Mouse (Mus musculus): ENCODE results near the gene Ap4e1. TPM values are rescaled to one million over a fixed set of nuclear protein-coding genes. Genes with fewer than 3 reads are reported as not detected.

The Ap4e1 gene
- polyA plus RNA-seq (2017; shearing (Covaris generic)) = 10 to 100 TPM; 11.4 to 15.1 (median 13.6) TPM

DNA sequence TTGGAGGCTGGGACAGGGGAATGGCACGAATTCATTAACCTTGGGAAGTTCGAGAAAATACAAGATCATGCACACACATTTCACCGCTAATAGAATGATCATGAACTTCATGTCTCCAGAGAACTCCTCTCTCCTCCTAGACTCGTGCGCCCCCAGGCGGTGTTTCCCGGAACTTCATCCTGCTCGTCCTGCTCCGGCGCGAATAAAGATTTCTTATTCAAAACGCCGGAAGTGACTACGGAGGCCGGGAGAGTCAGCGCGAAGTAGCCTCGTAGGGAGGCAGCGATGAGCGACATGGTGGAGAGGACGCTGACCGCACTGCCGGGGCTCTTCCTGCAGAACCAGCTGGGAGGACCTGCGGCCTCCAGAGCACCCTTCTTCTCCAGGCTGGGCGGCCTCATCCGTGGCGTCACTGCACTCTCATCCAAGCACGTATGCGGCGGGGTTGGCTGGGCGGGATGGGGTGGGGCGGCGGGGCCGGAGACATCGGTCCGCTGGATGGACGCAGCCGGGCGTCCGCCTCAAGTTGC, at the start of gene Ap4e1:
Ap4e1 (plus strand) TSS at position 249 of the 530 bp plus-strand sequence.
- peak; percentile 78 for ATAC-seq

DNA sequence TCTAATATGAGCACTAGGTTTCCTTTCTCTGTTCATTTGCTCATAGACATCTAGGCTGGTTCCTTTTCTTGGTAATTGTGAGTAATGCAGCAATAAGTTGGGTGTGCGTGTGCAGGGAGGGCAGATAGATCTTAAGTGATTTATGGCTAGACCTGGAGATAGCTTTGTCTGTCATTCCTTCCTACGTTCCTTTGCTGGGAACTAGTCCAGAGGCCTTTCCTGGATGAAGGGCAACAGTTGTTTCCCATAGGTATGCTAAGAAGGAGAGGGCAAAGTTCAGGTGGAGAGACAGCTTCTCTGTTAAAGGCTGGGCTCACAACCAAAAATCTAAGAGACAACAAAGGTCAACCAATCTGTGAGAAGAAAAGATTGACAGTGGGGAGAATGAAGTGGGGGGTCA, 46.8 kb upstream of the Ap4e1 start:
- no peak for ATAC-seq

DNA sequence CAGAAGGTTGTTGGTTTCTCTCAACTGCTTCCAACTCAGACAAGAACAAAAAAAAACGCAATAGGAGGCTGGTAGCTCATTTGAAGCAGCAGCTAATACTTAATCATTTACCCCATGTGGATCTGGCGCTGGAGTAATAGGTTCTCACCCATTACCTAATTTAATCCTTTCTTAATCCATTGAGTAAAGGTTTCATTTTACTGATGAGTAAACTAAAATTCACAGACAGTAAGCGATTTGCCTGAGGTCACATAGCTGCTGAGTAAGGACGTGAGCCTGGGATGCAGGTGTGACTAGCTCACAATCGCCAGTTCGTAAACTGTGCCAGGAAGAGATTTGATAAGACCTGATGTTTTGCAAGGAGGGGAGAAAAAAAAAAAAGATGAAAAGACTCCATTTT, 31.1 kb upstream of the Ap4e1 start:
- no peak for ATAC-seq

DNA sequence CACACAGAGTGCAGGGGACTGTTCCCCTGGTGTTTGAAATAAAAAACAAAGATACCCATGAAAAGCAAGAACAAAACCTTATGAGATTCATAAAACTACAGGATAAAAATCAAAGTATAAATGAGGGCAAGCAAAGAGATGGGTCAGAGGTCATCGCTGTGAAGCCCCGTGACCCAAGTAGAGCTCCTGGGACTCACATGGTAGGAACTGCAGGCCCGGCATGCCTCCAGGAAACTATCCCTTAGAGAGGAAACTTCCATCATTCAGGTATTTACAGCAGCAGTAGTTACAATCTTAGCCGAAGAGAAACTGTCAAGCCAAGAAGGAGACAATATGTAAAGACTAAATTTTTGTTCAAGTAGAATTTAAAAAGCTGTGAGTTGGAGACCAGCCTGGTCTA, 25.3 kb upstream of the Ap4e1 start:
- ATAC-seq = no peak

DNA sequence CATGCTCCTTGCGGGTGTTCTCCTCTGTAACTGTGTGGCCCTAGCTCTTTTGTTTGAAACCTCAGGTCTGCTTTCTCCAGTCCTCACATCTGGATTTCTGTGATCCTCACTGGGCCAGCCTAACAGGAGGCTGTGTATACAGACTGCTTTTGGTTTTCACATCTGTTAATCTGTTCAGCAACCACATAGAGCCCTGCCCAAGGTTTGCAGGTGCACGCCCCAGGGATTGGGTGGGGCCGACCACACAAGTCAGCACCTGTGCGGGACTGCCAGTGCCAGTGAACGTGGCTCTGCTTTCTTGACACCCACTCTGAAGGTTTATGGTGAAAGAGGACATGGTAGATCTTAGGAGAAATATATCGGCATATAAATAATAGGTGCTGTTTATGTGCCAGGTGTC, 18.6 kb upstream of the Ap4e1 start:
- ATAC-seq = no peak

DNA sequence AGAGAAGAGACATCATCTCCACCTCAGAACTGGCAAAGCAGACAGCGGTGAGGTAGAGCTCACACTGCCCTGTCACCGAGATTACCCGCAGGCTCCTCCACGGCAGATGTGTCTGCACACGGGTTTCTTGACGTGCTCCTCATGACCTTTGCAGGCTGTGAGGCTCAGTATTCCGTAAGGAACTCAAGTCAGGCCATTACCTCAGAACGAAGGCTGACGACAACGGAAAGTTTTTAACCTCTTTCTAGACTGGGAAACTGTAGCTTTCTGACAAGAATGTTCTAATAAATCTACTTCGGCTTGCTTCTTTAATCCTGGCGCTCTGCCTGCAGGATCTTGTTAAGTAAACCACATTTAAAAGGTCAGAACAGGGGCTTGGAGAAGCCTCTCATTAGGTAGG, 15.8 kb upstream of the Ap4e1 start:
- no peak for ATAC-seq

DNA sequence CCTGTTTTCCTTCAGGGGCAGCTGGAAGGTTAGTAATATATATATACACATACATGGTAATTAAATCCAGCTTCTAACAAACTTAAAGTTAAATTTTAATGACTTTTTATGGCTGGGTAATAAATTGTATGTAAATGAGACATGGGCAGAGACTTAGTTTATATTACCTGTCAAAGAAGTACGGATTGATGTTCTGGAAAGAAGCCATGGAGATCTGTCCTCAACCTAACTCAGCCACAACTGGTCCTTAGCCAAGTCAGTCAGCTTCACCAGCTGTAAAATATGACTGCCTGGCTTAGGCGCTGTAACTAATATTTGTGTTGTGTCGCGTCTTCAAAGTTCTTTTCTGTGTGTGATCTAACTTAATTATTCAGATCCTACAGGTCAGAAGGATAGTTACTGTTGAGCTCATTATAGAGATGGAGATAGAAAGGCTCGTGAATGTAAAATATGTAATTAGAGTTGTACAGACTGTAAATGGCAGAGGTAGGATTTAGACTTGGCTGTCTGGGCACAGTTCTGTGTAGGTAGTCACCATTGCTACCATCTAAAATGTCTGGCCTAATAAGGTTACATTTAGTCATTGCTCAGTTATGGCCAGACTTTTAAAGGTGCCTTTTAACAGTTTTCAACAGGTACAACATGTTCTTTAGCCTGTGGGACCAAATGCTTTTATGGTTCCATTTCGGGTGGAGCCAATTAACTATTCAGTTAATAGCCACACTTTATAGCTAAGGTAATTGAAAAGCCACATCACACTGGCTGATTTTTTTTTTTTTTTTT, 13.9 kb upstream of the Ap4e1 start:
- no peak for ATAC-seq

DNA sequence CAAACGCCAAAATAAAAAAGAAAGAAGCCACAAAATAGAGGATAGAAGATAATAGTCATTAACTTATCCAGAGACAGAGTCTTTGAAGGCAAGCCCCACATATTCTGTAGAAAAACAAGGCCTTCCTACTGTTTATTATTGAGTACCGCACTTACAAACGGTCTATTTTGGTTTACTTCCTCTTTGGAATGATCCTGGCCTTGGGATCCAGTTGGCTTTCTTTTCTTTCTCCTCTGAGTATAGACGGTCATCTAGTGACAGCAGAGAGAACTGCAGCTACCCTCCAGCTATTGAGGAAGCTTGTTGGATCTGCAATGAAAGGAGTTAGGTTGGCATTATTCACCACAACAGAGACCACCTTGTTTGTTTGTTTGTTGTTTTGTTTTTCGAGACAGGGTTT, 11.8 kb upstream of the Ap4e1 start:
- ATAC-seq = no peak

DNA sequence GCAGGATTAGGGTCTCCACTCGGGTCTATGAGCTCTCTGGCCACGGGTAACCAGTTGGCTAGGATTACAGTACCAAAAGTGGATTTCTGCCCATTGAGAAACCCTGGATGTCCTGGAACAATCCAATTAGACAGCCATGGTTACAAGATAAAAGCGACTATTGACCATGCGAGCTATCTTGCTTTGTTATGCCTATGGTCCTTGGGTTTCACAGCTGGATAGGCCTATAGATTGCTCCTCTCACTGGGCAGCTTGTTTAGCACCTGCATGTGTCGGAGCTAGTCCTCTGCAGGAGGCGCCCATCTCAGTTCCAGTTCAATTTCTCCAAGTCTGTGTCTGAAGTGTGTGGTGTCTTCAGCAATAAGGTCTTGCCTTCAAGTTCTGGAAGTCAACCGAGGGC, 10.3 kb upstream of the Ap4e1 start:
- ATAC-seq = no peak

DNA sequence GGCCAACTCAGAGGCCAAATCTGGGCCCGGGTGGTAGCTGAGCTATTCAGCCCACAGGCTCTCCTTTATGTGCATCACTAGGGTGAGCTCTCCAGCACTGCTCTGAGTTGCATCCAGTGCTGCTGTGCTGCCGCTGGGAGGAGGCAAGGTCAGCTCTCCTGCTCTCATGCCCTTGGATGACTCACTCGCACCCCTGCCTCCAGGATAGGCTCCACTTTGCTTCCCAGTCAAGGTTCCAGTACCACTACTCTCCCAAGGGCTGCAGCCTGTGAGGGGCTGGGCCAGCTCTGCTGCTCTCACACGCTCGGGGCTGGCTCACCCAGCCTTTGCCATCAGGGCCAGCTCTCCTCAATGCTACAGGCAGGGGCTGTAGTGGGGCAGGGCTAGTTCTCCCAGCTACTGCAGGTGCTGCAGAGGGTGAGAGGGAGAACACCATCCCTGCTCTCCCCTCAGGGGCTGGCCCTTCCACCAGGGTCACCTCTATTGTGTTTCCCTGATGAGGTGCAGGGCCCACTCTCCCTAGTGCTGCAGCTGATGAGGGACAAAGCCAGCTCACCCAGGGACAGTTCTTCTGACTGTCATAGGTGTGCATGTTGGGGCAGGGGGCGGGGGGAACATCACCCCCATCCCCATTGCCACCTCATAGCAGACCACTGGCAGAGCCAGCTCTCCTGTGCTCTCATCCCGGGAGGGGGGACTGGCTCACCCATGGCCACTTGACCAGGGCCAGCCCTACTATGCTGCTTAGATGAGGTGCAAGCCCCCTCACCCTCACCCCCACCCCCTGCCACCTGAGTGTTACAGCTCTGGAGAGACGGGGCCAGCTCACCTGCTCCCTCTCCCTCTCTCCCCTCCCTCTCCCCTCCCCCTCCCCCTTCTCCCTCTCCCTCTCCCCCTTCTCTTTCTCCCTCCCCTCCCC, 7.9 kb upstream of the Ap4e1 start:
- ATAC-seq = no peak

DNA sequence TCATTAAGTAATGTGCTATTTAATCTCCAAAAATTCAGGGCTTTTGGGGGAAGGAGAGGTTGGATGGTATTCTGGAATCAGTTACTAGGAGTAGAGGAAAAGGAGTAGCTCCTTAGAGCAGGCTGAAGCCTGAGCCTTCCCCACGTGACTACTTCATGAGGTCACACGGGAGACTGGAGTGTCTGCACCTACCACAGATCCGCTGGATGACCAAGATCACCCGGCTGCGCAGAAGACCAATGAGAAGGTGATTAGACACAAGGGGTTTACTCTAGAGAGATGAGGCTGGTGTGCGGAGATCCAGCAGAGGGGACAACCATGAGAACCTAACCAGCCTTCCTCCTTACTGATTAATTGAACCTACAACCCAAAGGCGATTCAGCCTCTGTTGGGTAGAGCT, 4.5 kb upstream of the Ap4e1 start:
- ATAC-seq = no peak

DNA sequence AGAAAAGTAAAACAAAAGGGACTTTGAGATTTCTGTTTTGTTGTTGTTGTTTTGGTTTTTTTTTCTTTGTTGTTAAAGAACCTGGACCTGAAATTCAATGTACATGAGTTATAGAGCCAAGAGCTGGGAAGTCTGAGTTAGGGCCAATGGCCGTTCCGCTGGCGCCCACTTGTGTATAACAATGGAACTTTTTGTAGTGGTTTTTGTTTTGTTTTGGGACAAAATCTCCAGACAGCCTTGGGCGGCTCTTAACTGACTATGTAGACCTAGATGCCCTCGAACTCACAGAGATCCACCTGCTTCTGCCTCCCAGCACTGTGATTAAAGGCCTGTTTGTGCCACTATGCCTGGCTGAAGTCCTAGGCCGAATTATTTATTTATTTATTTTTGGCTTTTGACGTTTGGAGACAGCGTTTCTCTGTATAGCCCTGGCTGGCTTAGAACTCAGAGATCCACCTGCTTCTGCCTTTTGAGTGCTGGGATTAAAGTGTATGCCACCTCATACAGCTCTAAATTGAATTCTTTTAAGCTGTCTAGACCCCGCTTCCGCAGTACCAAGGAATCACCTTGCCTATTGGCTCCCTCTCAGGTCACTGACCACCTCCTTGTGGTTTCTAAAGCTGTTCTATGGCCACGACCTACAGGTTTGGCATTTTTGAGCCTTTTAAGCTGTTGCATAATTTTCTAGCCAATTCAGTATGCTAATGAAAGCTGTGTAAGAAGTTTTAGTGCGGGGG, 1.7 kb upstream of the Ap4e1 start:
- peak; percentile 53 for ATAC-seq

DNA sequence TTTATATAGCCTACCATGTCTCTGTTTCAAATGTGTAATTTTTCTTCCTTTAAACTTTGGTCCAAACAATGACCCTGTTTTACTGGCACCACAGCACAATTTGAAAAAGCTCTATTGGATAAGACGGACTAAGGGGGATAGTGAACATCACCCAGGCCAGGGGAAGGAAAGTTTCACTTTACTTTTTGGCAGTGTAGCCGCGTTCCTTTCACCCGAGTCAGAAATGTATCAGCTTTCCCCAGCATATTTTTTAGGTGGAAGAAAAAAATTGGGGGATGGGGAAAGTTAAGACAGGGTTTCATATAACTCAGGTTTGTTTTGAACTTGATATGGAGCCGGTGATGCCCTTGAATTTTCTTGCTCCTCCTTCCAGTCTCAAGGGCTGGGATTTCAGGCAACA, 1.0 kb upstream of the Ap4e1 start:
- ATAC-seq = no peak

DNA sequence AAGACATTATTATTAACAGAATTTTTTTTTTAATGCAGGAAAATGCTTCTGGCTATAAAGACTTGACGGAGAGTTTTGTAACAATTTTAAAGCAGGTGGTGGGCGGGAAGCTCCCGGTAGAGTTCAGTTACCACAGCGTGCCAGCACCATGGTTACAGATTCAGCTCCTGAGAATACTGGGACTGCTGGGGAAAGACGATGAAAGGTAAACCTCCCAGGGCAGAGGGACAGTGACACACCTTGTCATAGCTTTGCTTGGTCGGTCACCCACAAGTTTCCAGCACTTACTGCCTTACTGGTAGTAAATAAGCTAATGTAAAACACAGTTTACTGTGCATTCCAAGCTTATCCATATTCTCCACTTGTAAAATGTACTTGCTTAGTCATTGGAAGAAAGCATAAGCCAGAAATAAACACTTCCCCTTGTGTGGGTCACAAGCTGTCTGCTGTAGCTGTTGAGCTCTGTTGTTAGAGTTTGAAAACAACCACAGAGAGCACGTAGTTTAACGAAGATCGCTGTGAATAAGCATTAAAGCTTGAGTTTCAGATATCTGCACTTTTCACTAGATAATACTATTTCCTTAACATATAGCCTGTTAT, 26.6 kb downstream of the Ap4e1 start:
- no peak for ATAC-seq

DNA sequence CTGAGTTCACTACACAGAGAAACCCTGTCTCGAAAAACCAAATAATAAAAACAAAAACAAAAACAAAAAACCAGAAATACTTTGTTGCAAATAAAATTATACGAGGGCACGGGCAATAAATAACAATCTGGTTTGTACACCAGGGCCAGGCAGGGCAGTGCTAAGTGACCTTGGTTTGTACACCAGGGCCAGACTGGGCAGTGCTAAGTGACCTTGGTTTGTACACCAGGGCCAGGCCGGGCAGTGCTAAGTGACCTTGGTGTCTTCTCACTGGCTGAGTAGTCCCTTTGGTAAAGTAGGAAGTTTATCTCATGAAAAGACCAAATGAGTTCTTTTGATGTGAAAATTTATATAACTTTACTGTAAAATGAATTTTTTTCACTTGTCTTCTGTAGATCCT, 28.8 kb downstream of the Ap4e1 start:
- ATAC-seq = no peak

DNA sequence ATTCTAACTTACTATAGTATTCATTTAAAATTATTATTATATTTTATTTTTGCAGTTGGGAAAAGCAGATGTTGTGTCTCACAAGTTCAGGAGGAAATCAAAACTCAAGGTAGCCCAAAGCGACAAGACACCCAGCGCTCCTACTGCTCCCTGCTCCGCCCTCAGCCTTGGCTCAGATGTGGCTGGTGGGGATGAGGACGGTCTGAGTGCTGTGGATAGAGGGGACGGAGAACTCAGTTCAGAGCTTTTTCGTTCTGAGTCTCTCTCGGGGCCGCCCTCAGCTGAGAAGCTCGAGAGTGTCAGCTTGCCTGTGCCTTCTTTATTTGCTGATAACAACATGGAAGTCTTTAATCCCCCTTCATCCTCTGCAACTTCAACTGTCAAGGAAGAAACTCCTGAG, 53.0 kb downstream of the Ap4e1 start:
- ATAC-seq = no peak

DNA sequence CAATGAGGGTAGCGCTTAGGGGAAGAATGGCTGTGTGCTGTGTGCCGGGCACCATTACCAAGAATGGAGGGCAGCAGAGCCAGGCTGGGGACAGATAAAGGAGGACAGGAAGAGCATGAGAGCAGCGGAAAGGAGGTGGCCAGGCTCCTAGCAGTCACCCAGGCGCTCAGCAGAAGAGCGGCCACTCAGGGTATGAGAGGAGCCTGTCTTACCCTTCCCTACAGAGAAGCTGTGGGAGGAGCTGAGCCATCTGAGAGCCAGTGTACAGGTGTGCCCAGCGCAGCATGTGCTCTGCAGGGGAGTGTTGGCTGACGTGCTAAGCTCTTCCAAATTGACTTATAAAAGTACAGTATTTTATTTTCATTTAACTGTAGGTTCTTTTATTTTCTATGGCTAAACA, 60.3 kb downstream of the Ap4e1 start:
- no peak for ATAC-seq

DNA sequence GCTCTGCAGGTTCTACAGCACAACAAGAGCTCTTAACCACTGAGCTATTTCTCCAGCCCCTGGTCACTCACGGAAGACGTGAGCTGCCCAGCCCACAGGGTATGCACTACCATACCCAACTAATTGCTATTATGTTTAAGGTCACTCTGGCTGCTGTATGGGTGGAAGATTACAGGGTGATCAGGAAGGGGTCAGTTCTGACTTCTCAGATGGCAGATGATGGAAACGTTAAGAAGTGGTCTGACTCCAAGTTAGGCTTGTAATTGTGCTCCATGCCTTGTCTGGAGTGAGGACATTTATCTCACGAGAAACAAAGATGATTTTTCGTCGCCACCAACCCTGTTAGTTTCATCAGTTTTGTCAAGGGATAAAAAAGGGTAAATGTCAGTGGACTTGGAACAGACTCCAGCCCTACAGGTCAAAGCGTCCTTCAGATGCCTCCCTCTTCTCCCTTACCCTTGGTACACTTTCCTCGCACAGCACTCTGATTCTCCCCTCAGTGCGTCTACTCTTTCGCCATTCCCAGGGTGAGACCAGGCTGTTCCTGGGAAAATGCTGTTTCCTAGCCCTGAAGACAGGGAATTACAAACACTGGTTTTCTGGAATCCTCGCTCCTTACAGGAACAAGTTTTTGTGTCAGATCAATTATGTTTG, 61.4 kb downstream of the Ap4e1 start:
- ATAC-seq = no peak

DNA sequence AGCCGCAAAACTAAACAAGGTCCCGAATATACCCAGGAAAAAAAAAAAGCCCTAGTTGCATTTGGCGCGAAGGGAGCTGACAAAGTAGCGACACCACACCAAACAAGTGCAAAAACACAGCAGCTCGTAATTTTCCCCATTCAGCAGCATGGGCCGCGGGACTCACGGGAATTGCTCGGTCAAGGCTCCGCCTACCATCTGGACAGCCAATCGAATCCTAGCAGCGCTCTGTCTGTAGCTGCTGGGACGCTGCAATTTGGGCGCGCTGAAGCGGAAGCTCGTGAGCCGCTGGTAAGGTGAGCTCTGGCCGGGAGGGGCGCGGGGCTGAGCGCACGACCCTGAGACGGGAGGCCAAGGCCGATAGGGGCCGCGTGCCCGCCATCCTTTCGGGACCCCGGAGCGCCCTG, 61.9 kb downstream of the Ap4e1 start, which contains the start of gene Blvra:
Blvra (plus strand) TSS at position 231 of the 407 bp plus-strand sequence.
- ATAC-seq = peak; percentile 100

DNA sequence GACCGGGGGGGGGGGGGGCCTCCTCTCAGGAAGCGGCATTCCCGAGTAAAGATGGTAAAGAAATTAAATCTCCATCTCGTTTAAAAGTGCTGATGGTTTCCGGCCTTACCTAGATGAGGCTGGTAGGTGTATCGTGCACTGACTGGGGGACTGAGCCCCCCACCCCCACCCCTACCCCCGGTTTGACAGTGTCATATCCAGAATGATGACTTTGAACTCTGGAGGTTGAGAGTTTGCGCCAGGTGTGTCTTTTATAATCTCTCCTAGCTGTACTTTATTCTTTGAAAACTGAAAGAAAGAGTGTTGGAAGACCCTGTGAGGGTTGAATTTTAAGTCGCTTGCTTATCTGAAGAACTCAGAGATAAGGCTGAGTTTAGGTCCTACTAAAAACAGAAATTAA, 62.4 kb downstream of the Ap4e1 start:
- peak; percentile 15 for ATAC-seq

DNA sequence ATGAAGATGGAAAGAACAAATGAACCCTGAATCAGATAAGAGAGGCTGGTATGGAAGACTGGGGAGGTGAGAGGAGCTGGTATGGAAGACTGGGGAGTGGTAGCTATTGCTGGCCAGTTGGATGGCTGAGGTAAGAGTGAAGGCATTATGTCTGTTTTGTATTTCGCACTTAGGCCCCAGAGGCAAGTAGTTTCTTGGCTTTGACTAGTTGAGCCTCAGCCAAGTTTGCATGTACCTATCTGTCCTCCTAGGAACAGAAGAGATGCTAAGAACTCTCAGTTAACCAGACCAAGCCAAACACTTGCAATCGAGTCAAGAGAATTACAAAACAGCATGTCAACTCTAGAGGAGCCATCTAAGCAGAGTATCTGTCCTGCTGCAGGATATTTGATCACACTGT, 65.6 kb downstream of the Ap4e1 start:
- ATAC-seq = no peak

DNA sequence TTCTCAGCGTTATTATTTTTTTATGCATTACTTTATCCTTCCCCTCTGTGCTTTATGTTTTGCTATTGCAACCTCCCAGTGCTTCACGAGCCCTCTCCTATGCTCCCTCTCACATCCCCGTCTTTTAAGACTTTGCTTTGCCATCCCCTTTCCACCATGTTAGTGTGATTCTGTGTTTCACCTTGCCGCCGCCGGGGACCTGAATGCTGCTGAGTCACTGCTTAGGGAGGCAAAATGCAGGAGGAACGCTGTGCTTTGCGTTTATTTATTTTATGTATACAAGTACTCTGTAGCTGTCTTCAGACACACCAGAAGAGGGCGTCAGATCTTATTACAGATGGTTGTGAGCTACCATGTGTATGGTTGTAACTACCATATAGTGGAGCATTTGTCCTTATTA, 69.1 kb downstream of the Ap4e1 start:
- ATAC-seq = no peak

All from inflammation-experienced regulatory T-cells, adult 6 months (primary cell).